Mouse (Mus musculus) hematopoietic multipotent progenitor cell, adult 10-12 weeks (in vitro differentiated cells): Measurements from ENCODE around the gene Olfr967. TPM values are rescaled to one million over a fixed set of nuclear protein-coding genes. Genes with fewer than 3 reads are reported as not detected.

ENCODE experiments used
- polyA plus RNA-seq: library from polyadenylated mRNA; stranded (reverse); fragments of >175 nt; gene quantifications from 2 replicates; pipeline ENCODE4 v1.2.3, GENCODE M21; 2012; ENCODE audit warnings: low replicate concordance

The Olfr967 gene
- not detected in 2 replicates for polyA plus RNA-seq

DNA sequence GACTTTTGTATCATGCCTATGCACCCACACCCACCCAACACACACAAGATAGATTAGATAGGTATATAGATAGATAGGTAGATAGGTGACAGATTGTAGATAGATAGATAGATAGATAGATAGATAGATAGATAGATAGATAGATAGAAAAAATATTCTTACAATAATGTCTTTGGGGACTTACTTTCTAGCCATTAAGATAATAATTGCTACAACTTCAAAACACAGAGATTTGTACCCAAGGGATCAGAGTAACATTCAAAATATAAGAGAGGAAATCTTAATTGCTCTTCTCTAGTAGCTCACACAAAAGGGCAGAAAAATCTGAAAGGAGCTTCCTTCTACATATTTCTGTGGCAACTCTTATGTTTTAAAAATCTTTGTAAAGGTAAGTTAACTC, at the start of gene Olfr967:
Gene Olfr967 (plus strand): TSS at position 301 of the 400 bp plus-strand sequence.

DNA sequence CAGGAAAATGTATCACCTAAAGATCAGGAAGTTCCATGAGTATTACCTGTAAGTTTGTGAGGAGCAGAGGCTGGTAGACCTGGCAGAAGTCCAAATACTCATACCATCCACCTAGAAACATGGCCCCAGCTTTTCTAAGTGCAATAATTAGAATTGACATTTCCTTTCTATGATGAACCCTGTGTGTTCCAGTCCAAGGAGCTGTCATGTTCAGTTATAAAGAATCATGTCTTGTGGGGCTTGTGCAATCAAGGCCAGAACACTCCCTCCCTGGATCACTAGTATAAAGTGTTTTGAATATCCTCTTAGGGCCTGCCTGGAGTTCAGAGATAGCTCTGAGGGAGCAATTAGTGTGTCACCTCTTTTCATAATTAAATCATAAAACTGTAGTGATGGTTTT, 39.0 kb upstream of the Olfr967 start, which contains the start of gene Olfr149:
Gene Olfr149 (minus strand): TSS at position 101 of the 400 bp plus-strand sequence.

DNA sequence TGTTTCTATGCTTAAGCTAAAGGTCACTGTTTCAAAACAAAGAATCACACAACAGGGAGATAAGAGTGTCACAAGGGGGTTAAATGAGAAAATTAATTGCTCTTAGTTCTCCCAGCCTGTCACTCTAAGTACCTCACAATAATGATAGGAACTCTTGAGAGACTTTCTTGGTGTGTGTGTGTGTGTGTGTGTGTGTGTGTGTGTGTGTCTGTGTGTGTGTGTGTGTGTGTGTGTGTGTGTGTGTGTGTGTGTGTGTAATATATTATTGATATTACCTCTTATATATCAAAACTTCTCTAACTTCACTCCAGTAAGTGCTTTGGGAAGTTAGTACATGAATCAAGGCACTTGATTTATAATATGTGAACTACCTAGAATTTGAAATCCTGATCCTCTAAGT, 35.0 kb upstream of the Olfr967 start, which contains the start of gene Olfr965:
Gene Olfr965 (plus strand): TSS at position 301 of the 400 bp plus-strand sequence.

DNA sequence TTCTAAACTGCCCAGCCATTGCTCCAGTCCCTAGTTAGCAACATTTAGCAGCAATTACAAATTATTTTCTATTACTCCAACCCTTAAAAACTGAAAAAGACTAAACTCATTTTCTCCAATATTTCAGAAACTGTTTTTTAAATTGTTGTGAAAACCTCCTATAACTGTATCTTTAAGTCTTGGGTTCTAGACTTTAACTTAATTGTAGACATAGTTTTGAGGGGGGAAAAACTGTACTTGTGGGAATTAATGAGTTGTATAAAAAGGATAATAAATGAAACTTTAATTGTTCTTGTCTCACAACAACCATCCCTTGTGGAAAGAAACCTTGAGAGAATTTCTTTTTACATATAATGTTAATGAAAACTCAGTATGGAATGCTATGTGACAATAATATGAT, 15.4 kb upstream of the Olfr967 start, which contains the start of gene Olfr150:
Gene Olfr150 (plus strand): TSS at position 301 of the 400 bp plus-strand sequence.

DNA sequence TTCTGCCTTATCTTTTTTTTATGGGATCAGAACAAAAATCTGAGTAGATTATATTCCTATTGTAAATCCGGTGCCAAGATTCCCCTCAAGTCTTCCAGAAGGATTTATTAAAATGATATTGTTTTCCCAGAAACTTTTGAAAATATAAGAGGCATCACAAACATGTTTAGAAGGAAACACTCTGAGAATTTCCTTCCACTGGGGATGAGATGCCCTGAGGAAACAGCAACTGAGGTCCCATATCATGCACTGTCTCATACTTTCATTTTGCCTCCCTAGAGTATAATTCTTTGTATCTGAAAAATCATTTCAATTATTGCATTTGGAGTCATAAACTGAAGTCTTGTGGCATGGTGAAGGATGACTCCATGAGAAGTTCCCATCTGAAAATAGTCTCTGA, 37.1 kb downstream of the Olfr967 start, which contains the start of gene Olfr968:
Gene Olfr968 (minus strand): TSS at position 101 of the 400 bp plus-strand sequence.

DNA sequence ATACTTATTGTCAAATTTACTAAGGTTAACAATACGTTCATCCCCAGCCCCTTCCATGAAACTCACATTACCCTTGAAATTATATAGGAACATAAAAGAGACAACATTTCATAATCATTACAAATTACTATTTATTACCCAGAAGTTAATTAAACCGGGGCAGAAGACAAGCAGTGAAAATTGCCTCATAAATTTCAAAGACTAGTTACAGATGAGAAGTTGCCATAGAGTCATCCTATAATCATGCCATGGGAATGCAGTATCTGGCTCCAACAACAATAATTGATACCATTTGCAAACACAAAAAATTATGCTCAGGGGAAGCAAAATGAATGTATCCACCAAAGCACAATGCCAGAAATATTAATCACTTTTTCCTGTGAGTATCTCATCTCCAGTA, 44.5 kb downstream of the Olfr967 start, which contains the start of gene Olfr969:
Gene Olfr969 (plus strand): TSS at position 388 of the 400 bp plus-strand sequence.

Other genes with a start within 250 kb of the Olfr967 start
- gene Olfr957, start 230.4 kb upstream of the Olfr967 start, polyA plus RNA-seq: not detected in 2 replicates
- gene Olfr958, start 192.2 kb upstream of the Olfr967 start, polyA plus RNA-seq: not detected in 2 replicates
- gene Olfr959, start 170.7 kb upstream of the Olfr967 start, polyA plus RNA-seq: not detected in 2 replicates
- not detected in 2 replicates for gene AW551984, start 141.8 kb upstream of the Olfr967 start, polyA plus RNA-seq
- gene Olfr148, start 135.6 kb upstream of the Olfr967 start, polyA plus RNA-seq: not detected in 2 replicates
- not detected in 2 replicates for gene Olfr960, start 124.9 kb upstream of the Olfr967 start, polyA plus RNA-seq
- not detected in 2 replicates for gene Olfr961, start 101.2 kb upstream of the Olfr967 start, polyA plus RNA-seq
- not detected in 2 replicates for gene Olfr963, start 79.0 kb upstream of the Olfr967 start, polyA plus RNA-seq
- not detected in 2 replicates for gene Olfr149, start 39.1 kb upstream of the Olfr967 start, polyA plus RNA-seq
- not detected in 2 replicates for gene Olfr965, start 34.9 kb upstream of the Olfr967 start, polyA plus RNA-seq
- not detected in 2 replicates for gene Olfr150, start 15.3 kb upstream of the Olfr967 start, polyA plus RNA-seq
- not detected in 2 replicates for gene Olfr968, start 37.0 kb downstream of the Olfr967 start, polyA plus RNA-seq
- not detected in 2 replicates for gene Olfr969, start 44.7 kb downstream of the Olfr967 start, polyA plus RNA-seq
- gene Olfr970, start 62.6 kb downstream of the Olfr967 start, polyA plus RNA-seq: not detected in 2 replicates
- gene Olfr971, start 90.6 kb downstream of the Olfr967 start, polyA plus RNA-seq: not detected in 2 replicates
- gene Olfr972, start 120.2 kb downstream of the Olfr967 start, polyA plus RNA-seq: not detected in 2 replicates
- not detected in 2 replicates for gene Olfr229, start 161.1 kb downstream of the Olfr967 start, polyA plus RNA-seq
- gene Olfr974, start 191.3 kb downstream of the Olfr967 start, polyA plus RNA-seq: not detected in 2 replicates
- 0.05 TPM in 1 of 2 replicates, not detected in the other for gene Olfr975, start 205.8 kb downstream of the Olfr967 start, polyA plus RNA-seq
- gene Olfr976, start 214.9 kb downstream of the Olfr967 start, polyA plus RNA-seq: not detected in 2 replicates
- not detected in 2 replicates for gene Olfr978, start 245.9 kb downstream of the Olfr967 start, polyA plus RNA-seq